Mouse (Mus musculus): Measurements from ENCODE around the gene S1pr2. TPM values are rescaled to one million over a fixed set of nuclear protein-coding genes. Genes with fewer than 3 reads are reported as not detected.

Gene S1pr2
- polyA plus RNA-seq, 1 experiment from 2014 or later, result 10.3 TPM

GRCm38 (mm10) chr9:20965606-20966005, 11.0 kb downstream of the S1pr2 start:
- no peak overlapping the region for H3K9ac ChIP-seq (ENCODE audit: low read depth, low read length)
- no peaks in the 10 kb centered on the region; the same call in 1 of the 2 replicates for H3K27me3 ChIP-seq (ENCODE audit: control insufficient read depth, insufficient read depth, low read depth, low read length)
- no peaks in the 10 kb centered on the region for H3K36me3 ChIP-seq (ENCODE audit: control insufficient read depth, insufficient read depth, low read length)
- H3K4me2 ChIP-seq (ENCODE audit: low read length), result no peak overlapping the region
- no peak overlapping the region for H3K4me3 ChIP-seq (ENCODE audit: low read depth, low read length)
- H3K27ac ChIP-seq (ENCODE audit: low read length), result no peak overlapping the region
- WGBS, result 92% methylated on average over 4 of the region's 4 CpGs
- no peak for ATAC-seq
- H3K9me3 ChIP-seq (replicated peaks; ENCODE audit: control insufficient read depth, low read length, poor library complexity, severe bottlenecking), result no peaks in the 10 kb centered on the region
- no peaks in the 10 kb centered on the region for H3K4me1 ChIP-seq (ENCODE audit: control insufficient read depth, insufficient read depth, low read length)

GRCm38 (mm10) chr9:20961557-20961956, 15.0 kb downstream of the S1pr2 start:
- H3K4me3 ChIP-seq (ENCODE audit: low read depth, low read length), result no peak overlapping the region
- no peaks in the 10 kb centered on the region; the same call in 1 of the 2 replicates for H3K27me3 ChIP-seq (ENCODE audit: control insufficient read depth, insufficient read depth, low read depth, low read length)
- no peak overlapping the region for H3K27ac ChIP-seq (ENCODE audit: low read length)
- H3K4me1 ChIP-seq (ENCODE audit: control insufficient read depth, insufficient read depth, low read length), result no peaks in the 10 kb centered on the region
- H3K36me3 ChIP-seq (ENCODE audit: control insufficient read depth, insufficient read depth, low read length), result no peaks in the 10 kb centered on the region
- H3K9me3 ChIP-seq (replicated peaks; ENCODE audit: control insufficient read depth, low read length, poor library complexity, severe bottlenecking), result no peaks in the 10 kb centered on the region
- no peak for ATAC-seq
- no peak overlapping the region for H3K4me2 ChIP-seq (ENCODE audit: low read length)
- 71% methylated on average over 9 of the region's 9 CpGs for WGBS
- H3K9ac ChIP-seq (ENCODE audit: low read depth, low read length), result no peak overlapping the region

DNA sequence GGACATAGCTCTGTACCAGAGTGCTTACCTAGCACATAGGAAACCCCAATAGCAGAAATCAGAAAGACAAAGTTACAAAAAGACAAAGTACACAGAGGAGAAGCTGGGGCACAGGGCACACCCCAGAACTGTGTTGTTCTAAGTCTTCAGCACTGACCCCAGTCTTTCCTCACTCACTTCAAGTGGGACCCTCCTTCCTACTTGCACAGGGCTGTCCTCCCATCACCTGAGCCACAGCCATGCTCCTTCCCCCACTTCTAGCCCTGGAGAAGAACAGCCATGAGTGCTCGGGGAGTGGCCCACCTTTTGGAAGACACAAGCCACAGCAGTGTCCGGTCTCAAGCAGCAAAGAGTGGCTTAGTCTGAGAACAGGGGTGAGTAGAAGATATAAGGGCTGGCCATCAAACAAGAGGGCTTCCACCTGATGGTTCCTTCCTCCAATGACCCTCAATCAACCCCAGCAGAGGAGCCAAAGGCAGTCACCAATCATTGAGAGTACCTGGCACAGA, 17.1 kb downstream of the S1pr2 start, which contains the start of gene Dnmt1:
Dnmt1 (minus strand) TSS at position 459 of the 509 bp plus-strand sequence.
- no peaks in the 10 kb centered on the region; the same call in 1 of the 2 replicates for H3K27me3 ChIP-seq (ENCODE audit: control insufficient read depth, insufficient read depth, low read depth, low read length)
- no peak within 1 kb of the TSS for H3K4me3 ChIP-seq (ENCODE audit: low read depth, low read length)
- H3K9ac ChIP-seq (ENCODE audit: low read depth, low read length), result no peak within 1 kb of the TSS
- H3K9me3 ChIP-seq (replicated peaks; ENCODE audit: control insufficient read depth, low read length, poor library complexity, severe bottlenecking), result no peaks in the 10 kb centered on the region
- WGBS, result 88% methylated on average over 2 of the region's 2 CpGs
- no peak for ATAC-seq
- no peak within 1 kb of the TSS for H3K4me2 ChIP-seq (ENCODE audit: low read length)
- no peak within 1 kb of the TSS for H3K27ac ChIP-seq (ENCODE audit: low read length)
- H3K4me1 ChIP-seq (ENCODE audit: control insufficient read depth, insufficient read depth, low read length), result no peaks in the 10 kb centered on the region
- no peaks in the 10 kb centered on the region for H3K36me3 ChIP-seq (ENCODE audit: control insufficient read depth, insufficient read depth, low read length)

GRCm38 (mm10) chr9:20956989-20957388, 19.6 kb downstream of the S1pr2 start:
- no peaks in the 10 kb centered on the region for H3K9me3 ChIP-seq (replicated peaks; ENCODE audit: control insufficient read depth, low read length, poor library complexity, severe bottlenecking)
- no peak overlapping the region for H3K4me3 ChIP-seq (ENCODE audit: low read depth, low read length)
- H3K4me1 ChIP-seq (ENCODE audit: control insufficient read depth, insufficient read depth, low read length), result no peaks in the 10 kb centered on the region
- H3K9ac ChIP-seq (ENCODE audit: low read depth, low read length), result no peak overlapping the region
- no peaks in the 10 kb centered on the region; the same call in 1 of the 2 replicates for H3K27me3 ChIP-seq (ENCODE audit: control insufficient read depth, insufficient read depth, low read depth, low read length)
- H3K4me2 ChIP-seq (ENCODE audit: low read length), result no peak overlapping the region
- 78% methylated on average over 3 of the region's 3 CpGs for WGBS
- no peak for ATAC-seq
- H3K27ac ChIP-seq (ENCODE audit: low read length), result no peak overlapping the region
- H3K36me3 ChIP-seq (ENCODE audit: control insufficient read depth, insufficient read depth, low read length), result no peaks in the 10 kb centered on the region

DNA sequence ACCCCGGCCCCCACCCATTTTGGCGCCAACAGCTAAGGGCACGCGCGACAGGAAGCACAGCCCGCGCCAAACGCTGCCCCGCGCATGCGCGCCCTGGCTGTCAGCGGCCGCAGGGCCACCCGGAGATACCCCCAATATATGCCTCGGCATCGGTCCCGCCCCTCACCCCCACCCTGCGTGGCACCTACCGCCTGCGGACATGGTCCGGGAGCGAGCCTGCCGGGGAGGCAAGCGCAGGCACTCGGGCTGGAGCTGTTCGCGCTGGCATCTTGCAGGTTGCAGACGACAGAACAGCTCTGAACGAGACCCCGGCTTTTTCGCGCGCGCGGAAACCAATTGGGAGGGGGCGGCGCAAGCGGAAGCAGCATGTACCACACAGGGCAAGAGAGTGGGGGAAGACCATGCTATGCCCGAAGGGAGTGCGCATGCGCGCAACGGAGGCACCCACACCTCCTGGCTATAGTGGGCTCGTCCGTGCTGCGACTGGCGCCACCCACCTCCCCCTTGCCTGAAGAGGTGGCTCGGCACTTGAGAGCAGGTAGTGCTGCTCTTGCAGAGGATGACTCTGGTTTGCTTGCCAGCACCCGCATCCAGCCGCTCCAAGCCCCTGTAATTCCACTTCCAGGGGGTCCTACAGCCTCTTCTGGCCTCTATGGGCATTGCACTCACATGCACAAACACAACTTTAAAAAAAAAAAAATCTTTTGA, 23.9 kb downstream of the S1pr2 start:
- ATAC-seq, result peak; percentile 97
- H3K9me3 ChIP-seq (replicated peaks; ENCODE audit: control insufficient read depth, low read length, poor library complexity, severe bottlenecking), result no peaks in the 10 kb centered on the region
- WGBS, result under 1% methylated on average over 48 of the region's 51 CpGs
- no peaks in the 10 kb centered on the region for H3K27me3 ChIP-seq (ENCODE audit: control insufficient read depth, insufficient read depth, low read depth, low read length)
- peaks cover 15% of the 10 kb centered on the region for H3K4me1 ChIP-seq (ENCODE audit: control insufficient read depth, insufficient read depth, low read length)
- peak overlapping the region; percentile 84 for H3K9ac ChIP-seq (ENCODE audit: low read depth, low read length)
- H3K4me3 ChIP-seq (ENCODE audit: low read depth, low read length), result peak overlapping the region; percentile 86
- peak overlapping the region; percentile 87 for H3K27ac ChIP-seq (ENCODE audit: low read length)
- peak overlapping the region; percentile 93 for H3K4me2 ChIP-seq (ENCODE audit: low read length)
- H3K36me3 ChIP-seq (ENCODE audit: control insufficient read depth, insufficient read depth, low read length), result no peaks in the 10 kb centered on the region

DNA sequence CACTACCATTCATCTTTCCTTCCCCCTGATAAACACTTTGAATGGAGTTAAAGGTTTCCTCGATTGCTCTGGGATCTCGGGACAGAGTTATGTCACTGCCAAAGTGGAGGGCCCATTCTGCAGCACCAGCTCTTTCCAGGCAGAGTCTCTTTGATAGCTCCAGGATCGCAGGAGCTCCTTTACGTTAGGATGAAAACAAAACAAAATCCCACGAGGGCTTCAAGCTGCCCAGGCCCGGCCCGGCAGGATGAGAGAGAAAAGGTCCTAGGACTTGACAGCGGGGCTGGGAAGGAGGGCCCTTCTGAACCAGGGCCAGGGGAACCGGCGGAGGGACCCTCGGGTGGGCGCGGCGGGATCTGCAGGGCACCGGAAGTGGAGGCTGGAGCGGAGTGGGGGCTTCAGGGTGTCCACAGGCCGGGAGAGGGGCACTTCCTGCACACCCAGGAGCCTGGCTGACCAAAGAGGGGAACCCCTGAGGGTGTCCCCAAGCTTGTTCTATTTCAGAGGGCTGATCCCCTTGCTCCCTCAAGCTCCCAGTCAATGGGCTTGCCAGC, 24.5 kb downstream of the S1pr2 start:
- H3K4me3 ChIP-seq (ENCODE audit: low read depth, low read length), result peak overlapping the region; percentile 86
- H3K36me3 ChIP-seq (ENCODE audit: control insufficient read depth, insufficient read depth, low read length), result no peaks in the 10 kb centered on the region
- H3K27me3 ChIP-seq (ENCODE audit: control insufficient read depth, insufficient read depth, low read depth, low read length), result no peaks in the 10 kb centered on the region
- H3K4me1 ChIP-seq (ENCODE audit: control insufficient read depth, insufficient read depth, low read length), result peaks cover 15% of the 10 kb centered on the region
- H3K9ac ChIP-seq (ENCODE audit: low read depth, low read length), result peak overlapping the region; percentile 84
- ATAC-seq, result peak; percentile 86
- no peaks in the 10 kb centered on the region for H3K9me3 ChIP-seq (replicated peaks; ENCODE audit: control insufficient read depth, low read length, poor library complexity, severe bottlenecking)
- H3K4me2 ChIP-seq (ENCODE audit: low read length), result peak overlapping the region; percentile 93
- WGBS, result under 1% methylated on average over 17 of the region's 17 CpGs
- H3K27ac ChIP-seq (ENCODE audit: low read length), result peak overlapping the region; percentile 87

- WGBS, result 25% methylated on average over 14 of the region's 14 CpGs
- Histone ChIP-seq H3K4me3 (ENCODE audit: low read depth, low read length) (peak overlapping the region; percentile 86), H3K27ac (ENCODE audit: low read length) (no peak overlapping the region), H3K9ac (ENCODE audit: low read depth, low read length) (peak overlapping the region; percentile 84), H3K27me3 (ENCODE audit: control insufficient read depth, insufficient read depth, low read depth, low read length) (no peaks in the 10 kb centered on the region), H3K9me3 (replicated peaks; ENCODE audit: control insufficient read depth, low read length, poor library complexity, severe bottlenecking) (no peaks in the 10 kb centered on the region), H3K36me3 (ENCODE audit: control insufficient read depth, insufficient read depth, low read length) (no peaks in the 10 kb centered on the region), H3K4me1 (ENCODE audit: control insufficient read depth, insufficient read depth, low read length) (peaks cover 15% of the 10 kb centered on the region), H3K4me2 (ENCODE audit: low read length) (peak overlapping the region; percentile 93)
- no peak for ATAC-seq
Observed at GRCm38 (mm10) chr9:20951441-20951840, 25.1 kb downstream of the S1pr2 start.

- no peak for ATAC-seq
- Histone ChIP-seq H3K9ac (ENCODE audit: low read depth, low read length) (no peak overlapping the region), H3K4me1 (ENCODE audit: control insufficient read depth, insufficient read depth, low read length) (peaks cover 15% of the 10 kb centered on the region), H3K27ac (ENCODE audit: low read length) (no peak overlapping the region), H3K9me3 (replicated peaks; ENCODE audit: control insufficient read depth, low read length, poor library complexity, severe bottlenecking) (no peaks in the 10 kb centered on the region), H3K4me2 (ENCODE audit: low read length) (no peak overlapping the region; the same call in 1 of the 2 replicates), H3K36me3 (ENCODE audit: control insufficient read depth, insufficient read depth, low read length) (no peaks in the 10 kb centered on the region), H3K27me3 (ENCODE audit: control insufficient read depth, insufficient read depth, low read depth, low read length) (no peaks in the 10 kb centered on the region), H3K4me3 (ENCODE audit: low read depth, low read length) (no peak overlapping the region)
Observed at GRCm38 (mm10) chr9:20950419-20950818, 26.2 kb downstream of the S1pr2 start.
